Mouse (Mus musculus) bone marrow macrophage, adult 2 months (primary cell): ENCODE measurements around the gene Tnfrsf19.

ENCODE experiments used
- CTCF ChIP-seq: IDR thresholded peaks from 2 replicates; pipeline ENCODE4 v1.5.1; 2012; ENCODE audit warnings: low read depth, mild to moderate bottlenecking, low read length, moderate library complexity
- POLR2A ChIP-seq: IDR thresholded peaks from 2 replicates; pipeline ENCODE4 v1.6.1; 2012; ENCODE audit warnings: mild to moderate bottlenecking, low read depth, low read length, borderline replicate concordance

DNA sequence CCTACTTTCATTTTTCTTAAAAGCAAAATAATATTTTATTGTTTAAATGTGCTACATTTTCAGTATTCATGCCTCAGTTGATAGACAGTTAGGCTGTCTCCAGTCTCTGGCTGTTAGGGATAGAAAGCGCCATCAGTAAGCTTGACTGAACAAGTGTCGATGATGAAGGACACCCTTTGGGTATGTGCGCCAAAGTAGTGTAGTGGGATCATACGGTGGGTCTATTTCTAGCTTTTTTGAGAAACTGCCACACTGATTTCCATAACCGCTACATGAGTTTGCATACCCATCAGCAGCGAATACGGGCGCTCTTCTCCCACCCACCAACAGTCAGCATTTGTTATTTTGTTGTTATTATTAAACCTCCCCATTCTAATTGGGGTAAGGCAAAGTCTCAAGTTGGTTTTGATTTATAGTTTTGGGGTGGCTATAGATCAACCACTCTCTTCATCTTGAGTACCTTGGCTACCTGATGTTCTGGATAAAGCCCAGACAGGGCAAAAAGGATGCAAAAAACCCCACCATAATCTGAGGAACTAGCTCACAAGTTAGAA is 34.6 kb downstream of the Tnfrsf19 start:
- TF ChIP-seq CTCF (no peak), POLR2A (no peak)
